Mouse (Mus musculus) cerebellum, postnatal 4 days (tissue): ENCODE measurements around the gene Heatr1.
"Not testable (repeated sequence)": the region's sequence is repeated elsewhere in the genome, so short reads cannot be mapped to it uniquely, and the experiment has no call there.

Experiments
- DNase-seq, 2 experiments: peaks; one replicate each; pipeline ENCODE4 v3.0.0; 2022; ENCODE audit warnings: low spot score in 2 of 2, mixed read lengths in 1 of 2

Heatr1 gene

GRCm38 (mm10) chr13:12454686-12455390, 60.0 kb downstream of the Heatr1 start:
- DNase-seq: no peak

GRCm38 (mm10) chr13:12456711-12457110, 61.9 kb downstream of the Heatr1 start:
- DNase-seq: no peak

- peak in 1 of 2 experiments; percentile 10 for DNase-seq
These were observed 65.6 kb downstream of the Heatr1 start for GRCm38 (mm10) chr13:12460443-12460842.

- peak; percentile 79 to 87 for DNase-seq
These were observed 66.3 kb downstream of the Heatr1 start for GRCm38 (mm10) chr13:12460881-12461729.

GRCm38 (mm10) chr13:12461730-12462119, 66.9 kb downstream of the Heatr1 start:
- no peak for DNase-seq

GRCm38 (mm10) chr13:12462623-12463022, 67.8 kb downstream of the Heatr1 start:
- DNase-seq: no peak

GRCm38 (mm10) chr13:12464159-12464558, 69.3 kb downstream of the Heatr1 start:
- DNase-seq: not testable (repeated sequence)

GRCm38 (mm10) chr13:12464844-12465243, 70.0 kb downstream of the Heatr1 start, which contains the start of gene Lgals8:
Gene Lgals8 (minus strand): TSS chr13:12464944.
- DNase-seq: no peak

- DNase-seq: no peak
These were observed 73.7 kb downstream of the Heatr1 start for GRCm38 (mm10) chr13:12468488-12468887.

- peak; percentile 60 to 78 for DNase-seq
These were observed 79.0 kb downstream of the Heatr1 start for GRCm38 (mm10) chr13:12473724-12474378.

- no peak for DNase-seq
These were observed 80.4 kb downstream of the Heatr1 start for GRCm38 (mm10) chr13:12475239-12475638.

GRCm38 (mm10) chr13:12476886-12477285, 82.1 kb downstream of the Heatr1 start:
- no peak for DNase-seq

GRCm38 (mm10) chr13:12478301-12478700, 83.5 kb downstream of the Heatr1 start:
- no peak for DNase-seq

GRCm38 (mm10) chr13:12479802-12480201, 85.0 kb downstream of the Heatr1 start:
- DNase-seq: no peak

GRCm38 (mm10) chr13:12485197-12485596, 90.4 kb downstream of the Heatr1 start:
- no peak for DNase-seq

- DNase-seq: no peak
These were observed 90.8 kb downstream of the Heatr1 start for GRCm38 (mm10) chr13:12485640-12486039.
